Mouse (Mus musculus) brain, embryonic 14.5 days (tissue): ENCODE measurements around the gene Tet2.

Experiments used
- CTCF ChIP-seq: fragments of 200-500 bp; IDR thresholded peaks from 2 replicates; pipeline ENCODE4 v1.5.1; 2012; ENCODE audit warnings: inconsistent platforms, mild to moderate bottlenecking, moderate library complexity, borderline replicate concordance; ENCODE audit not compliant: insufficient read depth, insufficient read length; ENCODE audit errors: extremely low read depth
- POLR2A ChIP-seq: fragments of 200-500 bp; IDR thresholded peaks from 2 replicates; pipeline ENCODE4 v1.6.1; 2012; ENCODE audit warnings: mild to moderate bottlenecking, inconsistent platforms, borderline replicate concordance; ENCODE audit not compliant: poor library complexity, insufficient read depth, insufficient read length, severe bottlenecking; ENCODE audit errors: extremely low read depth

GRCm38 (mm10) chr3:133532252-133532651 lies 12.7 kb downstream of the Tet2 start:
- TF ChIP-seq CTCF (no peak), POLR2A (no peak)
